Comparison of ENCODE assay signal across 13 mouse cellular contexts in genomic region chr1:151066379-151067128, GRCm38 (mm10).
A peak's percentile ranks its signal among the peaks of the same experiment; 100 is the strongest.
DNase-seq lines count a peak whose midpoint lies in the region; ATAC-seq and TF ChIP-seq lines count a peak whose summit lies in the region.
"Had no signal": no experiment of that assay in that cellular context is flagged by ENCODE, and none has a peak within 500 bp of the region (broad histone marks: within the 10 kb centered on the region; RNA-seq: fewer than 3 reads in every experiment).

No protein-coding gene starts in this region.

- no peaks in the 10 kb centered on the region for H3K36me3 ChIP-seq in limb, embryonic 11.5 days (ENCODE audit: control insufficient read depth, insufficient read depth, low read length)
- H3K36me3 ChIP-seq in limb, embryonic 10.5 days, result no peaks in the 10 kb centered on the region
- no peaks in the 10 kb centered on the region for H3K36me3 ChIP-seq in hindbrain, embryonic 12.5 days
- H3K36me3 ChIP-seq: limb, embryonic 15.5 days had no signal

- no peaks in the 10 kb centered on the region for H3K27me3 ChIP-seq in limb, embryonic 11.5 days (ENCODE audit: control insufficient read depth, insufficient read depth, low read length)
- H3K27me3 ChIP-seq in limb, embryonic 10.5 days (ENCODE audit: low read depth, poor library complexity, severe bottlenecking), result no peaks in the 10 kb centered on the region
- no peaks in the 10 kb centered on the region for H3K27me3 ChIP-seq in Patski
- no peaks in the 10 kb centered on the region for H3K27me3 ChIP-seq in hindbrain, embryonic 12.5 days
- H3K27me3 ChIP-seq: limb, embryonic 15.5 days had no signal

- no peak overlapping the region for H3K4me2 ChIP-seq in limb, embryonic 11.5 days (ENCODE audit: low read depth, severe bottlenecking)
- H3K4me2 ChIP-seq in hindbrain, embryonic 12.5 days (replicated peaks), result no peak overlapping the region
- H3K4me2 ChIP-seq: limb, embryonic 15.5 days had no signal

- peak; percentile 73 for TF ChIP-seq CTCF in Patski (IDR thresholded peaks at IDR 0.05)

- H3K9ac ChIP-seq in limb, embryonic 11.5 days (ENCODE audit: low read length), result no peak overlapping the region
- H3K9ac ChIP-seq in hindbrain, embryonic 12.5 days, result no peak overlapping the region
- H3K9ac ChIP-seq: limb, embryonic 15.5 days had no signal

- peaks cover 7% of the 10 kb centered on the region; the same call in 1 of the 2 replicates for H3K4me1 ChIP-seq in limb, embryonic 11.5 days (ENCODE audit: control insufficient read depth, insufficient read depth, low read length)
- H3K4me1 ChIP-seq in limb, embryonic 10.5 days, result peaks cover 15% of the 10 kb centered on the region
- peaks cover 11% of the 10 kb centered on the region for H3K4me1 ChIP-seq in hindbrain, embryonic 12.5 days

- no peak for DNase-seq in limb, embryonic 11.5 days (ENCODE audit: low spot score)
- DNase-seq in limb, embryonic 10.5 days (ENCODE audit: low spot score), result no peak
- DNase-seq in Patski (ENCODE audit: low read depth, low spot score), result peak; percentile 84
- DNase-seq in kidney, postnatal 36 days, result peak; percentile 69 to 77
- no peak for DNase-seq in cerebellum, adult 11 months
- no peak for DNase-seq in gastrocnemius, adult 18-20 months (ENCODE audit: low spot score)
- DNase-seq: adrenal gland, postnatal 25 days; cerebellum, postnatal 36 days; heart, postnatal 10 days; right cerebral cortex, adult 18-20 months; thymus, adult 18-20 months had no signal

- CTCF ChIA-PET in Patski (lab: Charles Lee), result interaction anchor here (1.0 to 4.7 kb wide), 3 partner anchors 11 to 31 kb away, joined by 6 to 17 read pairs (median 7); no protein-coding TSS in a partner anchor

- H3K4me3 ChIP-seq in limb, embryonic 11.5 days (ENCODE audit: low read depth, low read length), result no peak overlapping the region
- H3K4me3 ChIP-seq in limb, embryonic 10.5 days, result no peak overlapping the region
- H3K4me3 ChIP-seq in hindbrain, embryonic 12.5 days, result no peak overlapping the region
- H3K4me3 ChIP-seq: limb, embryonic 15.5 days had no signal

- 78% methylated on average over 15 of the region's 15 CpGs for WGBS in limb, embryonic 11.5 days
- 79% methylated on average over 15 of the region's 15 CpGs for WGBS in limb, embryonic 10.5 days
- WGBS in hindbrain, embryonic 12.5 days, result 61% methylated on average over 15 of the region's 15 CpGs

- peak; percentile 35; the same call in 1 of the 2 replicates for ATAC-seq in limb, embryonic 11.5 days (ENCODE audit: insufficient number of reproducible peaks, low FRiP score, low TSS enrichment, low read depth)
- peak; percentile 72 for ATAC-seq in Patski
- peak; percentile 43; the same call in 1 of the 2 replicates for ATAC-seq in hindbrain, embryonic 12.5 days (ENCODE audit: low FRiP score)

- no peak overlapping the region for H3K27ac ChIP-seq in limb, embryonic 11.5 days (replicated peaks; ENCODE audit: low read depth, low read length)
- H3K27ac ChIP-seq in limb, embryonic 10.5 days, result no peak overlapping the region
- H3K27ac ChIP-seq in hindbrain, embryonic 12.5 days, result no peak overlapping the region
- H3K27ac ChIP-seq: limb, embryonic 15.5 days had no signal

- H3K9me3 ChIP-seq in limb, embryonic 11.5 days (ENCODE audit: control insufficient read depth, low read length), result no peaks in the 10 kb centered on the region
- H3K9me3 ChIP-seq in limb, embryonic 10.5 days (replicated peaks), result no peaks in the 10 kb centered on the region
- no peaks in the 10 kb centered on the region for H3K9me3 ChIP-seq in hindbrain, embryonic 12.5 days (replicated peaks)
- H3K9me3 ChIP-seq: limb, embryonic 15.5 days had no signal

- POLR2A ChIA-PET in Patski (lab: Charles Lee), result interaction anchor here (1.0 kb wide), 1 partner anchor 20 kb away, joined by 3 read pairs; no protein-coding TSS in a partner anchor

- in situ Hi-C loops in Patski (cut with MboI; ENCODE audit: low pct_unique_long_range_greater_than_20kb), result no loop called here

Comparison
In these comparisons a context has a peak if more than half of its experiments do, and no peak if none do; other contexts are left out.
1. DNase-seq: peak in Patski (single experiment) and kidney, postnatal 36 days (2 of 2); none in limb, embryonic 11.5 days (single experiment), limb, embryonic 10.5 days (single experiment), cerebellum, adult 11 months (single experiment) and gastrocnemius, adult 18-20 months (single experiment).
2. Peak in every context shown above with its lines, with median percentiles within 50 percentile points of each other: ATAC-seq.